Mouse (Mus musculus) G1E (cell line): ENCODE data around the gene Gsto2. TPM values are rescaled to one million over a fixed set of nuclear protein-coding genes. Genes with fewer than 3 reads are reported as not detected.

ENCODE experiments used
- ATAC-seq: 2 replicates; pipeline ENCODE4 v1.8.0; 2016; ENCODE audit warnings: mild to moderate bottlenecking; ENCODE audit not compliant: insufficient number of reproducible peaks, poor library complexity, low FRiP score, severe bottlenecking; ENCODE audit errors: extremely low read depth
- DNase-seq: peaks from one replicate; pipeline ENCODE4 v3.0.0; 2012; ENCODE audit warnings: low spot score
- H3K27me3 ChIP-seq: 2 replicates; pipeline ENCODE4 v1.6.1; 2012; ENCODE audit warnings: mild to moderate bottlenecking, low read length, inconsistent platforms; ENCODE audit not compliant: insufficient read depth
- H3K36me3 ChIP-seq: replicated peaks from 2 replicates; pipeline ENCODE3; 2012; ENCODE audit warnings: mild to moderate bottlenecking, inconsistent platforms
- H3K4me1 ChIP-seq: 2 replicates; pipeline ENCODE4 v1.6.1; 2012; ENCODE audit warnings: low read depth, low read length, inconsistent platforms, mixed read lengths; ENCODE audit not compliant: insufficient read depth
- H3K4me3 ChIP-seq: 2 replicates; pipeline ENCODE4 v1.5.1; 2012; ENCODE audit warnings: low read depth, mild to moderate bottlenecking, inconsistent platforms, low read length, moderate library complexity, mixed read lengths
- H3K9me3 ChIP-seq: replicated peaks from 2 replicates; pipeline ENCODE4 v1.6.1; 2012; ENCODE audit warnings: inconsistent platforms
- CTCF ChIP-seq: IDR thresholded peaks from 2 replicates; pipeline ENCODE4 v1.5.1; 2012; ENCODE audit warnings: low read depth, low read length, inconsistent platforms, mixed read lengths
- GATA1 ChIP-seq: IDR thresholded peaks from 2 replicates; pipeline ENCODE4 v1.6.1; 2012; ENCODE audit warnings: borderline replicate concordance, low read length, inconsistent platforms, mixed read lengths
- GATA2 ChIP-seq: IDR thresholded peaks from 2 replicates; pipeline ENCODE4 v1.6.1; 2012; ENCODE audit warnings: low read depth, low read length, inconsistent platforms, borderline replicate concordance
- POLR2AphosphoS5 ChIP-seq: IDR thresholded peaks from 2 replicates; pipeline ENCODE4 v1.6.1; 2012; ENCODE audit warnings: low read depth, low read length, inconsistent platforms; ENCODE audit not compliant: insufficient replicate concordance
- TAL1 ChIP-seq: conservative IDR thresholded peaks from 2 replicates; pipeline ENCODE4 v1.6.1; 2012; ENCODE audit warnings: low read depth, low read length, inconsistent platforms, mixed read lengths
- polyA plus RNA-seq: library from polyadenylated mRNA; stranded (reverse); fragments of >175 nt; gene quantifications from 2 replicates; pipeline ENCODE4 v1.2.3, GENCODE M21; 2012
- total RNA-seq, 2 experiments: library from RNA; stranded (forward) in 1 of 2; stranded (reverse) in 1 of 2; fragments of 200-1000 nt in 1 of 2; fragments of >200 nt in 1 of 2; fragmentation: Nextera tagmentation in 1 of 2; gene quantifications; 2 replicates each; pipeline ENCODE4 v1.2.3; 2014 to 2017

Gene Gsto2
- total and polyA plus RNA-seq, 3 experiments: 0.11 to 4.7 (median 0.76) TPM

- ATAC-seq (no peak), DNase-seq (no peak)
- Histone ChIP-seq H3K36me3 (no peaks in the 10 kb centered on the region), H3K4me3 (no peak overlapping the region), H3K4me1 (no peaks in the 10 kb centered on the region), H3K27me3 (no peaks in the 10 kb centered on the region), H3K9me3 (peaks cover 28% of the 10 kb centered on the region)
- TF ChIP-seq CTCF: no peak
- TF ChIP-seq GATA2: no peak
- TF ChIP-seq GATA1: no peak
- no peak for TF ChIP-seq POLR2AphosphoS5
- no peak for TF ChIP-seq TAL1
These were observed 68.8 kb downstream of the Gsto2 start for GRCm38 (mm10) chr19:47934146-47934545.

GRCm38 (mm10) chr19:47934636-47935238 lies 69.4 kb downstream of the Gsto2 start:
- Histone ChIP-seq H3K36me3 (no peaks in the 10 kb centered on the region), H3K9me3 (peaks cover 27% of the 10 kb centered on the region), H3K27me3 (no peaks in the 10 kb centered on the region), H3K4me1 (no peaks in the 10 kb centered on the region), H3K4me3 (no peak overlapping the region)
- ATAC-seq (no peak), DNase-seq (no peak)
- no peak for TF ChIP-seq TAL1
- no peak for TF ChIP-seq GATA1
- no peak for TF ChIP-seq POLR2AphosphoS5
- TF ChIP-seq CTCF: no peak
- no peak for TF ChIP-seq GATA2

GRCm38 (mm10) chr19:47935530-47935929 lies 70.2 kb downstream of the Gsto2 start:
- Histone ChIP-seq H3K36me3 (no peaks in the 10 kb centered on the region), H3K4me1 (no peaks in the 10 kb centered on the region), H3K27me3 (no peaks in the 10 kb centered on the region), H3K4me3 (no peak overlapping the region), H3K9me3 (peaks cover 29% of the 10 kb centered on the region)
- TF ChIP-seq GATA2 (no peak), POLR2AphosphoS5 (no peak), CTCF (no peak)
- ATAC-seq (no peak), DNase-seq (no peak)

Other genes with a start within 250 kb of the Gsto2 start
- gene Col17a1, start 173.4 kb upstream of the Gsto2 start, total RNA-seq (2014; fragmentation: Nextera tagmentation): not detected in 2 replicates
- gene Col17a1, start 173.4 kb upstream of the Gsto2 start, total RNA-seq (2017): 0.05 and 0.17 TPM in 2 replicates
- not detected in 2 replicates for gene Col17a1, start 173.4 kb upstream of the Gsto2 start, polyA plus RNA-seq
- gene Sfr1, start 133.9 kb upstream of the Gsto2 start, total RNA-seq (2014; fragmentation: Nextera tagmentation): 80.1 and 88.6 TPM in 2 replicates
- gene Sfr1, start 133.9 kb upstream of the Gsto2 start, total RNA-seq (2017): 151 and 187 TPM in 2 replicates
- gene Sfr1, start 133.9 kb upstream of the Gsto2 start, polyA plus RNA-seq: 12.3 and 17.1 TPM in 2 replicates
- gene Gsto1, start 10.6 kb upstream of the Gsto2 start, total RNA-seq (2014; fragmentation: Nextera tagmentation): 33.8 and 39.2 TPM in 2 replicates
- gene Gsto1, start 10.6 kb upstream of the Gsto2 start, total RNA-seq (2017): 29.1 and 35.0 TPM in 2 replicates
- 45.1 and 62.6 TPM in 2 replicates for gene Gsto1, start 10.6 kb upstream of the Gsto2 start, polyA plus RNA-seq
- not detected in 2 replicates for gene Cfap43, start 53.8 kb downstream of the Gsto2 start, total RNA-seq (2014; fragmentation: Nextera tagmentation)
- gene Cfap43, start 53.8 kb downstream of the Gsto2 start, total RNA-seq (2017): 0.05 and 0.06 TPM in 2 replicates
- not detected in 2 replicates for gene Cfap43, start 53.8 kb downstream of the Gsto2 start, polyA plus RNA-seq
- gene Itprip, start 53.8 kb downstream of the Gsto2 start, total RNA-seq (2014; fragmentation: Nextera tagmentation): 1.5 and 3.4 TPM in 2 replicates
- gene Itprip, start 53.8 kb downstream of the Gsto2 start, total RNA-seq (2017): 3.4 and 3.5 TPM in 2 replicates
- gene Itprip, start 53.8 kb downstream of the Gsto2 start, polyA plus RNA-seq: 2.4 and 3.5 TPM in 2 replicates
- not detected in 2 replicates for gene Cfap58, start 72.1 kb downstream of the Gsto2 start, total RNA-seq (2014; fragmentation: Nextera tagmentation)
- gene Cfap58, start 72.1 kb downstream of the Gsto2 start, total RNA-seq (2017): not detected in 2 replicates
- not detected in 2 replicates for gene Cfap58, start 72.1 kb downstream of the Gsto2 start, polyA plus RNA-seq